In genomic region chr7:45190186-45190585, GRCm38 (mm10) we compare ENCODE assay signal across 29 mouse cellular contexts. TPM values are rescaled to one million over a fixed set of nuclear protein-coding genes. Genes with fewer than 3 reads are reported as not detected.
"Had no signal": no experiment of that assay in that cellular context is flagged by ENCODE, and none has a peak within 500 bp of the region (broad histone marks: within the 10 kb centered on the region; RNA-seq: fewer than 3 reads in every experiment).

No protein-coding gene starts in this region.

- DNase-seq: kidney, adult 18-20 months; kidney, adult 9 months; kidney, postnatal 14 days; kidney, postnatal 4 days; liver, embryonic 13.5 days; lung, adult 2 months; midbrain, embryonic 14.5 days; right cerebral cortex, postnatal 4 days; thymus, adult 2 months; thymus, postnatal 14 days; thymus, postnatal 4 days had no signal

- H3K4me1 ChIP-seq: liver, embryonic 13.5 days had no signal

- H3K27ac ChIP-seq: liver, embryonic 13.5 days; macrophage; stomach, postnatal 0 days had no signal

- H3K4me3 ChIP-seq: liver, embryonic 13.5 days; megakaryocyte, embryonic 14.5 days had no signal

RNA-seq across cellular contexts. Expression of gene Pth2, which starts 9.4 kb away (rescaled TPM):
- total RNA-seq: layer of hippocampus, adult 18-20 months; layer of hippocampus, postnatal 14 days; left cerebral cortex, postnatal 10 days; left cerebral cortex, postnatal 36 days; liver, adult 2 months; midbrain, postnatal 0 days had no signal
- polyA plus RNA-seq: kidney, embryonic 16.5 days; limb, embryonic 11.5 days; limb, embryonic 14.5 days; liver, adult 2 months; liver, embryonic 13.5 days; liver, embryonic 16.5 days; lung, adult 2 months; lung, embryonic 16.5 days; macrophage; neural tube, embryonic 11.5 days; neural tube, embryonic 14.5 days; stomach, embryonic 14.5 days; stomach, postnatal 0 days; thymus, adult 2 months had no signal

RNA-seq across cellular contexts. Expression of gene Gfy, which starts 10.8 kb away (rescaled TPM):
- total RNA-seq: liver, adult 2 months; midbrain, postnatal 0 days had no signal
- polyA plus RNA-seq: kidney, embryonic 16.5 days; limb, embryonic 11.5 days; liver, adult 2 months; liver, embryonic 13.5 days; liver, embryonic 16.5 days; lung, embryonic 16.5 days; macrophage; midbrain, embryonic 11.5 days; midbrain, embryonic 14.5 days; neural tube, embryonic 11.5 days; neural tube, embryonic 14.5 days; stomach, embryonic 14.5 days; stomach, postnatal 0 days had no signal

RNA-seq across cellular contexts. Expression of gene Ccdc155, which starts 14.5 kb away (rescaled TPM):
- total RNA-seq: liver, adult 2 months had no signal
- polyA plus RNA-seq: liver, adult 2 months; liver, embryonic 16.5 days; macrophage had no signal

RNA-seq across cellular contexts. Expression of gene Dkkl1, which starts 21.8 kb away (rescaled TPM):
- total RNA-seq: liver, adult 2 months had no signal
- polyA plus RNA-seq: kidney, embryonic 16.5 days; macrophage had no signal

RNA-seq across cellular contexts. Expression of gene Tead2, which starts 25.4 kb away (rescaled TPM):
- polyA plus RNA-seq: macrophage had no signal
